Mouse (Mus musculus) G1E (cell line): Measurements from ENCODE around the gene Cfap46.

Experiments
- CTCF ChIP-seq: IDR thresholded peaks from 2 replicates; pipeline ENCODE4 v1.5.1; 2012; ENCODE audit warnings: low read depth, low read length, inconsistent platforms, mixed read lengths
- POLR2AphosphoS5 ChIP-seq: IDR thresholded peaks from 2 replicates; pipeline ENCODE4 v1.6.1; 2012; ENCODE audit warnings: low read depth, low read length, inconsistent platforms; ENCODE audit not compliant: insufficient replicate concordance
- TAL1 ChIP-seq: conservative IDR thresholded peaks from 2 replicates; pipeline ENCODE4 v1.6.1; 2012; ENCODE audit warnings: low read depth, low read length, inconsistent platforms, mixed read lengths

- TF ChIP-seq CTCF (no peak), TAL1 (no peak), POLR2AphosphoS5 (no peak)
Measured at GRCm38 (mm10) chr7:139551519-139551918, 132.1 kb downstream of the Cfap46 start.
